Mouse (Mus musculus): ENCODE measurements around the gene Mmp9.

Gene Mmp9

GRCm38 (mm10) chr2:164940140-164940830 is at the start of gene Mmp9:
Mmp9 (plus strand) TSS chr2:164940780.
- no peak for DNase-seq

GRCm38 (mm10) chr2:164891056-164891834 is 49.3 kb upstream of the Mmp9 start:
- no peak for DNase-seq

GRCm38 (mm10) chr2:164891908-164892695 is 48.5 kb upstream of the Mmp9 start:
- DNase-seq: no peak

GRCm38 (mm10) chr2:164892696-164893216 is 47.8 kb upstream of the Mmp9 start:
- DNase-seq: no peak

- no peak for DNase-seq
Observed at GRCm38 (mm10) chr2:164894048-164894447, 46.5 kb upstream of the Mmp9 start.

GRCm38 (mm10) chr2:164894644-164895043 is 45.9 kb upstream of the Mmp9 start:
- no peak for DNase-seq

GRCm38 (mm10) chr2:164895885-164896284 is 44.7 kb upstream of the Mmp9 start:
- DNase-seq: no peak

- DNase-seq: no peak
Observed at GRCm38 (mm10) chr2:164898008-164898407, 42.6 kb upstream of the Mmp9 start.

- DNase-seq: no peak
Observed at GRCm38 (mm10) chr2:164899034-164899433, 41.5 kb upstream of the Mmp9 start.

GRCm38 (mm10) chr2:164899723-164900459 is 40.7 kb upstream of the Mmp9 start:
- no peak for DNase-seq

- DNase-seq: no peak
Observed at GRCm38 (mm10) chr2:164901380-164901779, 39.2 kb upstream of the Mmp9 start.

- DNase-seq: no peak
Observed at GRCm38 (mm10) chr2:164903496-164903895, 37.1 kb upstream of the Mmp9 start.

- DNase-seq: no peak
Observed at GRCm38 (mm10) chr2:164906071-164906470, 34.5 kb upstream of the Mmp9 start.

- no peak for DNase-seq
Observed at GRCm38 (mm10) chr2:164907511-164907910, 33.1 kb upstream of the Mmp9 start.

- no peak for DNase-seq
Observed at GRCm38 (mm10) chr2:164908011-164908410, 32.6 kb upstream of the Mmp9 start.

- no peak for DNase-seq
Observed at GRCm38 (mm10) chr2:164909100-164909499, 31.5 kb upstream of the Mmp9 start.

GRCm38 (mm10) chr2:164909542-164909941 is 31.0 kb upstream of the Mmp9 start:
- DNase-seq: peak; percentile 62 to 71

GRCm38 (mm10) chr2:164910360-164911061 is 30.1 kb upstream of the Mmp9 start:
- DNase-seq: no peak

GRCm38 (mm10) chr2:164911086-164912048 is 29.2 kb upstream of the Mmp9 start, which contains the start of gene Zfp335:
Zfp335 (minus strand) TSS chr2:164911757.
- DNase-seq: peak; percentile 95 to 97

- DNase-seq: peak in 1 of 2 experiments; percentile 59
Observed at GRCm38 (mm10) chr2:164912151-164912550, 28.4 kb upstream of the Mmp9 start.
